Mouse (Mus musculus): ENCODE measurements around the gene Neo1. TPM values are rescaled to one million over a fixed set of nuclear protein-coding genes. Genes with fewer than 3 reads are reported as not detected.

Gene Neo1
- total and polyA plus RNA-seq, 2 experiments from 2014 or later: 50.4 to 237 TPM

DNA sequence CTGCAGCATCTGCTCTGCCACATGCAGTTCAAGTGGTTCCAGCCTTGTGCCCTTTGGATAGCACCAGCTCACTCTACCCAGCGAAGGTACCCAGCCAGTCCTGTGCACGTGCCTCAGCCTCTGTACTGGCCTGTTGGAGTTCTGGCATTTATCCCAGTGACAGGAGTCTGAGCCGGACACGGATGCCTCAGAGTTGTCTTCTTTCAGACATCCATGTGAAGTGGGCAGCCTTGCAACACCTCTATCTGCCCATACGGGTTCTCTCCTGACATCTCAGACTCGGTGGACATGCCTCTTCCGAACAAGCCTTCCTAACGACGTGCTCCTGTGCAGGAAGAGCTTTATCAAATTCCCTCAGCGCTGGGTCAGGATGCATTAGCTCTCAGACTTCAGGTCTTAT is 165.1 kb downstream of the Neo1 start:
- Histone ChIP-seq H3K4me1 (ENCODE audit: insufficient read depth) (no peaks in the 10 kb centered on the region), H3K9ac (no peak overlapping the region), H3K4me2 (ENCODE audit: low read depth) (no peak overlapping the region), H3K27me3 (ENCODE audit: insufficient read depth, low read length) (no peaks in the 10 kb centered on the region), H3K9me3 (ENCODE audit: low read length) (no peaks in the 10 kb centered on the region), H3K4me3 (ENCODE audit: low read depth, low read length) (no peak overlapping the region), H3K36me3 (ENCODE audit: insufficient read depth) (peaks cover 12% of the 10 kb centered on the region), H3K27ac (ENCODE audit: low read depth, low read length) (no peak overlapping the region)
- 79% methylated on average over 10 of the region's 10 CpGs for WGBS
- no peak for TF ChIP-seq CTCF (IDR thresholded peaks at IDR 0.05; ENCODE audit: low read depth)
- DNase-seq (no peak), ATAC-seq (no peak)

DNA sequence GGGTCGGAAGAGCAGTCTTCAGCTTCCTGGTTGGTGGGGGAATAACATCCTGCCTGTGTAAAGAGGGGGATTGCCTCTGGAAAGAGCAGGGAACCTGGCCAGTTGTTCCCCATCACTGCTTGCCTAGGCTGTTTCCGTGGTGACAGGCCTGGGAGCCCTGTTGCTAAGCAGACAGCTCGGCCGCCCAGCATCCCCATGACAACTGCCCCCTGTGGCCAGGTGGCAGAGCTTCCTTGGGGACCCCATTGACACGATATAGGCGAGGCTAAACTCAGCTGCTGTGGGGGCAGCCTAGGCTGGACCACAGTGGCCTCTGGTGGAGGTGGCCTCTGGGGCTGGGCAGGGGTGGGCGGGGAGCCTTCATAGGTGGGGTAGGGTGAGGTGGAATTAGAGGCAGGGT is 172.4 kb downstream of the Neo1 start:
- peak; percentile 28; the same call in 1 of the 2 replicates for TF ChIP-seq CTCF (IDR thresholded peaks at IDR 0.05; ENCODE audit: low read depth)
- H3K27ac ChIP-seq (ENCODE audit: low read depth, low read length): 0 out of 2 replicates have a peak overlapping the region, but pooled peaks have one; percentile 11

GRCm38 (mm10) chr9:58859080-58859635 is 177.1 kb downstream of the Neo1 start:
- H3K4me1 ChIP-seq (ENCODE audit: insufficient read depth): peaks cover 3% of the 10 kb centered on the region; the same call in 1 of the 2 replicates
- no peak for TF ChIP-seq CTCF (IDR thresholded peaks at IDR 0.05; ENCODE audit: low read depth)
- H3K4me2 ChIP-seq (ENCODE audit: low read depth): no peak overlapping the region
- ATAC-seq (no peak), DNase-seq (no peak)
- peaks cover 41% of the 10 kb centered on the region for H3K36me3 ChIP-seq (ENCODE audit: insufficient read depth)
- no peaks in the 10 kb centered on the region for H3K27me3 ChIP-seq (ENCODE audit: insufficient read depth, low read length)
- WGBS: 41% methylated on average over 30 of the region's 30 CpGs
- no peaks in the 10 kb centered on the region for H3K9me3 ChIP-seq (ENCODE audit: low read length)
- H3K9ac ChIP-seq: no peak overlapping the region
- no peak overlapping the region for H3K27ac ChIP-seq (ENCODE audit: low read depth, low read length)
- no peak overlapping the region for H3K4me3 ChIP-seq (ENCODE audit: low read depth, low read length)

More for the DNA sequence above, 172.4 kb downstream of the Neo1 start:
- H3K27me3 ChIP-seq (ENCODE audit: insufficient read depth, low read length): no peaks in the 10 kb centered on the region
- H3K36me3 ChIP-seq (ENCODE audit: insufficient read depth): peaks cover 21% of the 10 kb centered on the region
- H3K4me1 ChIP-seq (ENCODE audit: insufficient read depth): peaks cover 3% of the 10 kb centered on the region; the same call in 1 of the 2 replicates
- H3K4me2 ChIP-seq (ENCODE audit: low read depth): no peak overlapping the region
- H3K4me3 ChIP-seq (ENCODE audit: low read depth, low read length): no peak overlapping the region
- no peak overlapping the region for H3K9ac ChIP-seq
- WGBS: 28% methylated on average over 7 of the region's 7 CpGs
- DNase-seq (peak; percentile 47), ATAC-seq (peak; percentile 73)
- H3K9me3 ChIP-seq (ENCODE audit: low read length): no peaks in the 10 kb centered on the region

GRCm38 (mm10) chr9:58854931-58855330 is 181.3 kb downstream of the Neo1 start:
- no peak for DNase-seq
- no peak overlapping the region for H3K4me2 ChIP-seq (ENCODE audit: low read depth)
- no peaks in the 10 kb centered on the region for H3K27me3 ChIP-seq (ENCODE audit: insufficient read depth, low read length)
- H3K9me3 ChIP-seq (ENCODE audit: low read length): no peaks in the 10 kb centered on the region
- no peak overlapping the region for H3K27ac ChIP-seq (ENCODE audit: low read depth, low read length)
- peaks cover 37% of the 10 kb centered on the region for H3K36me3 ChIP-seq (ENCODE audit: insufficient read depth)
- no peak for ATAC-seq
- no peak overlapping the region for H3K9ac ChIP-seq
- TF ChIP-seq CTCF (IDR thresholded peaks at IDR 0.05; ENCODE audit: low read depth): no peak
- 56% methylated on average over 3 of the region's 3 CpGs for WGBS
- H3K4me3 ChIP-seq (ENCODE audit: low read depth, low read length): no peak overlapping the region
- H3K4me1 ChIP-seq (ENCODE audit: insufficient read depth): no peaks in the 10 kb centered on the region

DNA sequence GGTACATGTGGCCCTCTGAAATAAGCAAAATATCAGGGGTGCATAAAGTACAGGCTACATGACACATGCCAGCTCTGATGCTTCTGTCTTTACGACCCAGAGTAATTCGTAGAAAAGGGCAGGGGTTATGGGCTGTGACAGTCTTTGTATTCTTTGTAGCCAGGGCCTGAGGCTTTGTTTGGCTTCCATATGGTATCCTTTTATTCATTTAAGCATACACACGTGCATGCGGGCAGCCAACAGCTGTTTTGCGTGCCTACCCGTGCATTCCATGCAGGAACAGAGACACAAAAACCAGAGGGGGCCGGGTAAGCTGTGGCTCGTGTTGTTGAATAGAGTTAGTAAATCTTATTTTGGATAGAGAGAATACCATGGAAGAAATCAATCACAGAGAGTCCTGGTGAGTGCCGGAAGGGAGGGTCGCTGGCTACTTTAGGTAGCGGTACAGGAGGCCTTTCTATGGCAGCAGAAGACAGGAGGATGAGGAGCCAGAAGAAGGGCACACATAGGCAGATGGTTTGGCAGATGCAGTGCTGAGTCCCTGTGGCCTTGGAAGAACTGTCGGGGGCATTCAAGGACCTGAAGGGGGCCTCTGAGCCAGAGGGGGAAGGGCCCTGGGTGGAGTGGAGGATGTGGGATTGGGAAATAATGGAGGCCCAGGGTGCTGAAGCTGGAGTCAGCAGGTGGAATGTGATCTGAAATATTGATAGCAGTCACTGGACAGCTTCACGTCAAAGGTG is 186.5 kb downstream of the Neo1 start:
- no peak overlapping the region for H3K27ac ChIP-seq (ENCODE audit: low read depth, low read length)
- no peak overlapping the region for H3K4me3 ChIP-seq (ENCODE audit: low read depth, low read length)
- no peaks in the 10 kb centered on the region for H3K27me3 ChIP-seq (ENCODE audit: insufficient read depth, low read length)
- H3K4me1 ChIP-seq (ENCODE audit: insufficient read depth): no peaks in the 10 kb centered on the region
- WGBS: 33% methylated on average over 13 of the region's 13 CpGs
- DNase-seq: no peak
- H3K4me2 ChIP-seq (ENCODE audit: low read depth): no peak overlapping the region
- no peak for ATAC-seq
- H3K9ac ChIP-seq: no peak overlapping the region
- H3K36me3 ChIP-seq (ENCODE audit: insufficient read depth): peaks cover 21% of the 10 kb centered on the region; the same call in 1 of the 2 replicates
- no peaks in the 10 kb centered on the region for H3K9me3 ChIP-seq (ENCODE audit: low read length)
- TF ChIP-seq CTCF (IDR thresholded peaks at IDR 0.05; ENCODE audit: low read depth): no peak

- no peak for DNase-seq
- Histone ChIP-seq H3K36me3 (ENCODE audit: insufficient read depth) (peaks cover 26% of the 10 kb centered on the region), H3K4me1 (ENCODE audit: insufficient read depth) (no peaks in the 10 kb centered on the region), H3K9me3 (ENCODE audit: low read length) (no peaks in the 10 kb centered on the region), H3K9ac (no peak overlapping the region), H3K27ac (ENCODE audit: low read depth, low read length) (no peak overlapping the region), H3K4me2 (ENCODE audit: low read depth) (no peak overlapping the region), H3K4me3 (ENCODE audit: low read depth, low read length) (no peak overlapping the region), H3K27me3 (ENCODE audit: insufficient read depth, low read length) (no peaks in the 10 kb centered on the region)
- TF ChIP-seq CTCF (IDR thresholded peaks at IDR 0.05; ENCODE audit: low read depth): no peak
- 72% methylated on average over 7 of the region's 7 CpGs for WGBS
- no peak for ATAC-seq
These were observed 188.6 kb downstream of the Neo1 start for GRCm38 (mm10) chr9:58847676-58848075.

DNA sequence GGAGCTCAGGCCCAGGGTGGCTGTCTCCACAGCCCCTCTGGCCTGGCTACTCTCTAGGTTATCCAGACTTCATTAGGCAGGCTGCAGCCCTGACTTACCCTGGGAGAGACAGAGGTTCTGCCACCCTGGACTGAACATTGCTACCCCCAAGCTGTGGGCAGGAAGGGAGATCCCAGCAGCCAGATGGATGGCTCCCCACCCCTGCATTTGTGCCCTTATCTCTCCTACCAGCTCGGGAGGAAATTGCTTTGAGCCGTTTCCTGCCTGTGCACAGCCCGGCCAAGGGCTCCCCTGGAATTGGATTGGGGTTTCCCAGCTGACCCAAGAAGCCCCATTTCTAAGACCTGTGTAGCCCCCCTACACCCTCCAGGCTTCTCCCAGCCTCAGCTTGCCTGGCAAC is 189.2 kb downstream of the Neo1 start:
- no peaks in the 10 kb centered on the region for H3K4me1 ChIP-seq (ENCODE audit: insufficient read depth)
- no peak overlapping the region for H3K27ac ChIP-seq (ENCODE audit: low read depth, low read length)
- no peak for ATAC-seq
- no peak overlapping the region for H3K9ac ChIP-seq
- H3K36me3 ChIP-seq (ENCODE audit: insufficient read depth): peaks cover 26% of the 10 kb centered on the region
- DNase-seq: no peak
- WGBS: 74% methylated on average over 3 of the region's 3 CpGs
- no peak overlapping the region for H3K4me3 ChIP-seq (ENCODE audit: low read depth, low read length)
- TF ChIP-seq CTCF (IDR thresholded peaks at IDR 0.05; ENCODE audit: low read depth): no peak
- H3K27me3 ChIP-seq (ENCODE audit: insufficient read depth, low read length): no peaks in the 10 kb centered on the region
- H3K9me3 ChIP-seq (ENCODE audit: low read length): no peaks in the 10 kb centered on the region
- no peak overlapping the region for H3K4me2 ChIP-seq (ENCODE audit: low read depth)
